Comparison of ENCODE assay signal across 8 mouse cellular contexts in genomic region chr4:81726761-81727723, GRCm38 (mm10).
DNase-seq lines count a peak whose midpoint lies in the region; ATAC-seq and TF ChIP-seq lines count a peak whose summit lies in the region.

No protein-coding gene starts in this region.

- 76% methylated on average over 16 of the region's 16 CpGs for WGBS in stomach, embryonic 14.5 days
- 75% methylated on average over 16 of the region's 16 CpGs for WGBS in stomach, postnatal 0 days
- 16% methylated on average over 16 of the region's 16 CpGs for WGBS in forebrain, embryonic 13.5 days

- no peaks in the 10 kb centered on the region for H3K27me3 ChIP-seq in stomach, embryonic 14.5 days (ENCODE audit: control insufficient read depth, insufficient read depth, low read length)
- H3K27me3 ChIP-seq in stomach, postnatal 0 days (ENCODE audit: control insufficient read depth, insufficient read depth, low read length): no peaks in the 10 kb centered on the region
- H3K27me3 ChIP-seq in forebrain, embryonic 13.5 days: no peaks in the 10 kb centered on the region

- TF ChIP-seq EP300 in stomach, postnatal 0 days (optimal IDR thresholded peaks at IDR 0.05): no peak

- H3K9me3 ChIP-seq in stomach, embryonic 14.5 days (ENCODE audit: control insufficient read depth, low read depth, low read length): no peaks in the 10 kb centered on the region
- H3K9me3 ChIP-seq in stomach, postnatal 0 days (ENCODE audit: control insufficient read depth, low read length): no peaks in the 10 kb centered on the region
- no peaks in the 10 kb centered on the region for H3K9me3 ChIP-seq in forebrain, embryonic 13.5 days (replicated peaks)

- H3K4me3 ChIP-seq in stomach, embryonic 14.5 days (ENCODE audit: low read depth, low read length): no peak overlapping the region
- H3K4me3 ChIP-seq in stomach, postnatal 0 days (ENCODE audit: low read depth, low read length): no peak overlapping the region
- no peak overlapping the region for H3K4me3 ChIP-seq in forebrain, embryonic 13.5 days

- no peak for TF ChIP-seq CTCF in stomach, postnatal 0 days (IDR thresholded peaks at IDR 0.05; ENCODE audit: low read depth)

- no peak for DNase-seq in stomach, postnatal 0 days (ENCODE audit: low spot score)
- peak; percentile 14 to 19 for DNase-seq in layer of hippocampus, postnatal 25 days (ENCODE audit: extremely low spot score in 1 of 2, low spot score in 1 of 2)
- peak; percentile 11 for DNase-seq in right cerebral cortex, postnatal 25 days
- DNase-seq in urinary bladder, adult 18-20 months (ENCODE audit: low spot score in 2 of 2): no peak
- no peak for DNase-seq in thymus, postnatal 4 days
- no peak for DNase-seq in lung, postnatal 14 days

- peaks cover 6% of the 10 kb centered on the region; the same call in 1 of the 2 replicates for H3K4me1 ChIP-seq in stomach, embryonic 14.5 days (ENCODE audit: control insufficient read depth, insufficient read depth, low read length)
- no peaks in the 10 kb centered on the region for H3K4me1 ChIP-seq in stomach, postnatal 0 days (replicated peaks; ENCODE audit: control insufficient read depth, insufficient read depth)
- H3K4me1 ChIP-seq in forebrain, embryonic 13.5 days: peaks cover 22% of the 10 kb centered on the region

- H3K9ac ChIP-seq in stomach, embryonic 14.5 days (replicated peaks; ENCODE audit: low read depth, low read length): no peak overlapping the region
- no peak overlapping the region for H3K9ac ChIP-seq in stomach, postnatal 0 days (ENCODE audit: low read length)
- peak overlapping the region; percentile 40 for H3K9ac ChIP-seq in forebrain, embryonic 13.5 days

- no peak for ATAC-seq in stomach, embryonic 14.5 days (ENCODE audit: insufficient number of reproducible peaks, insufficient read depth, low FRiP score, low read depth)
- no peak for ATAC-seq in stomach, postnatal 0 days (ENCODE audit: low FRiP score, low TSS enrichment)
- peak; percentile 89 for ATAC-seq in forebrain, embryonic 13.5 days

- no peak overlapping the region for H3K4me2 ChIP-seq in stomach, embryonic 14.5 days (replicated peaks; ENCODE audit: low read depth, low read length)
- H3K4me2 ChIP-seq in stomach, postnatal 0 days (replicated peaks; ENCODE audit: low read depth): no peak overlapping the region
- H3K4me2 ChIP-seq in forebrain, embryonic 13.5 days: peak overlapping the region; percentile 42

- H3K36me3 ChIP-seq in stomach, embryonic 14.5 days (ENCODE audit: control insufficient read depth, insufficient read depth, low read length): no peaks in the 10 kb centered on the region
- no peaks in the 10 kb centered on the region for H3K36me3 ChIP-seq in stomach, postnatal 0 days (ENCODE audit: control insufficient read depth, insufficient read depth, low read length)
- no peaks in the 10 kb centered on the region for H3K36me3 ChIP-seq in forebrain, embryonic 13.5 days (ENCODE audit: poor library complexity, severe bottlenecking)

- H3K27ac ChIP-seq in stomach, embryonic 14.5 days (ENCODE audit: low read length): peak overlapping the region; percentile 66; the same call in 1 of the 2 replicates
- H3K27ac ChIP-seq in stomach, postnatal 0 days (replicated peaks): no peak overlapping the region
- peak overlapping the region; percentile 89 for H3K27ac ChIP-seq in forebrain, embryonic 13.5 days

Comparison
In these comparisons a context has a peak if more than half of its experiments do, and no peak if none do; other contexts are left out.
1. DNase-seq: peak in layer of hippocampus, postnatal 25 days (2 of 2) and right cerebral cortex, postnatal 25 days (single experiment); none in stomach, postnatal 0 days (single experiment), urinary bladder, adult 18-20 months (0 of 2), thymus, postnatal 4 days (single experiment) and lung, postnatal 14 days (single experiment).